Mouse (Mus musculus): ENCODE measurements around the gene Gusb. TPM values are rescaled to one million over a fixed set of nuclear protein-coding genes. Genes with fewer than 3 reads are reported as not detected.
A peak's percentile ranks its signal among the peaks of the same experiment; 100 is the strongest.

Gene Gusb
- polyA plus RNA-seq (2012; rRNA removed) = 11.9 and 13.9 TPM in 2 replicates

DNA sequence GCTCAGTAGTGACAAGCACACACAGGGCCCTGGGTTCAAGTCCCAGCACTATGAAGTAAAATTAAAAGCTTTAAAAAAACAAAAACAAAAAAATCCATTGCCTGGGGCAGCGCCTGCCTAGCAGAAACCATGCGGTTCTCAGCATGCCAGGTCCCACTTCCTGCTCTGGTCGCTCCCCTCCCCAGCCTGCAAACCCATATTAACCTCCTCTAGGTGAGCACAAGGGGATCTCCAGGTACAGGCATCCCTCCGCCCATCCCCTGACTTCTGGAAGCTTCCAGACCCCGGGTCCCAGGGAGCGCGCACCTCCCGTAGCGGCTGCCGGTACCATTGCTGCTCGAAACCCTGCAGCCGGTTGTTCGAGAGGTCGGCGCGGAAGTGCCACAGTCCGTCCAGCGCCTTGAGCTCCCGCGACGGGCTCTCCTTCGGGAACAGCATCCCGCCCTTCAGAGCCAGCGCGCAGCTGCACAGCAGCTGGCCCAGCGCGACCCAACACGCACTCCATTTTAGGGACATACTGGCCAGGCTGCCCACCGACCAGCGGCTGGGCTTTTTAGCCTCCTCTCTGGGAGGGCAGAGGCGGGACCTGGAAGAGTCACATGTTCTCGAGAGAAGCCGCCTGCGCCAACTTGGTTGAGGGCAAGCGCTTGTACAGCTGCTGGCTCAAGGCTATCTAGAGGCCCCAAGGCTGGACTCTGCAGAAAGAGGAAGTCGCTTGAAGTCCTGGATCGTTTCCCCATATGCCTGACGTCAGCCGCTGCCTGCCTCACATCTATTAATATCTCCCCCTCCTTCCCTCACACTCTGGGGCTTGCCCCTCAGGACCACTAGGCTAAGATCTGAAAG lies at the start of gene Gusb:
Gene Gusb (minus strand): TSS at position 749 of the 846 bp plus-strand sequence.
- Histone ChIP-seq H3K27me3 (ENCODE audit: control insufficient read depth, insufficient read depth, low read length) (no peaks in the 10 kb centered on the region), H3K36me3 (ENCODE audit: control insufficient read depth, insufficient read depth, low read length) (no peaks in the 10 kb centered on the region; the same call in none of the 2 replicates), H3K27ac (ENCODE audit: insufficient read depth, low read depth, low read length) (peak within 1 kb of the TSS; percentile 67), H3K4me1 (ENCODE audit: control insufficient read depth, insufficient read depth, insufficient read length, low read length) (peaks cover 8% of the 10 kb centered on the region), H3K4me3 (ENCODE audit: low read depth, low read length) (peak within 1 kb of the TSS; percentile 90)
- WGBS = under 1% methylated on average over 39 of the region's 39 CpGs
- TF ChIP-seq POLR2A (IDR thresholded peaks at IDR 0.05; ENCODE audit: low read depth, low read length) (peak; percentile 36; the same call in 1 of the 2 replicates), CTCF (IDR thresholded peaks at IDR 0.05; ENCODE audit: extremely low read depth, insufficient read length, insufficient replicate concordance, low read depth, low read length) (no peak)

DNA sequence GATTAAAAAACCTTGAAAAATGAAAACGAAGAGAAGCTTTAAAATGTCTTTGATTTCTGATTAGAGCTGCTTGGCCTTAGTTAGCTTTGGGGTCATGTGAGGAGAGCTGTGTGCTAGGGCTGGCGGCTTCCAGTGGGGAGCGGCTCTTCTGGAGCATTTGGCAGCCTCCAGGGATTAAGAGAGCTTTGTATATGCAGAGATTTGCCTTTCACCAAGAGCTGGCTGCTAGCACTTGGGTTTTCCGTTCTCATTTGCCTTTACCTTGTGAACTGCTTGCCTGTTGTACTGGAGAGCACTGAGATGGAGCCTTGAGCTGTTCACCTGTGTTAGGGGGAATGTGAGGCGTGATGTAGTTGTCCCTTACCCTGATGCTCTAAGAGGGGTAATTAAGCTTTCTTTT lies 49.7 kb upstream of the Gusb start:
- TF ChIP-seq POLR2A (IDR thresholded peaks at IDR 0.05; ENCODE audit: low read depth, low read length) (no peak), CTCF (IDR thresholded peaks at IDR 0.05; ENCODE audit: extremely low read depth, insufficient read length, insufficient replicate concordance, low read depth, low read length) (no peak)

DNA sequence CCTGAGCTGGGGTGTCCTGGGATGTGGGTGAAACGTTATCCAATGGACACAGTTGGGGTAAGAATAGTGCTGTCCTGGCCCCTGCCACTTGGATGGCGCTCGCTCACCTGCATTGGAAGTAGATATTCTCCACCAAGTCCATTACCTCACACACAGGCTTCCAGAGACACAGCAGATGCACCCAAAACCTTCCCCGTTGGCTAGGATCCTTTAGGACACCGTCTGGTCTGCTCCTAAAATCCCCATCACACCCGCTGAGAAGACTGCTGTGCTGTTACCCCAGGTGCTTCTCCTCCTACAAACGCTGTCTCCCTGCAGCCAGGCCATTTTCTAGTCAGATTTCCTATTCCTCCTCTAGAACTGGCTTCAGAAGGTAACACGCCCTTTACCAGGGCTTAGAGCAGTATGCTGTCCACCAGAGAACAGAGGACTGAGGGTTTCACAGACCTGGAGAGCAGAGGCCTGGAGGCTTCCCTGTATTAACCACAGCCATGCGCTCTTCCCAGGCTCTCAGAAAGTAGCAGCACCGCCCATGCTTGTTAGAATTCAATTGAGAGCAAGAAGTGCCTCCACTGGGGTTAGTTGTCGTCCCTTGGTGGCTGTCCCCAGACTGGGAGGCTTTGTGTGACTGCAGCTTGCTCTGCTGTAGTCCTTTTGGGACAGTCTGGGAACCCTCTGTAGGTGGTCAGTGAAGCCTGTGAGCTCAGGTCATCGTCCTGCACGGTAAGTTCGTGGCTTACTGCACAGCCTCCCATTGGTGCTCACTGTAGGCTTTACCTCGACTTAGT lies 48.4 kb upstream of the Gusb start:
- H3K27me3 ChIP-seq (ENCODE audit: control insufficient read depth, insufficient read depth, low read length) = no peaks in the 10 kb centered on the region
- no peaks in the 10 kb centered on the region for H3K4me1 ChIP-seq (ENCODE audit: control insufficient read depth, insufficient read depth, insufficient read length, low read length)
- 91% methylated on average over 15 of the region's 15 CpGs for WGBS
- TF ChIP-seq POLR2A (IDR thresholded peaks at IDR 0.05; ENCODE audit: low read depth, low read length) (no peak), CTCF (IDR thresholded peaks at IDR 0.05; ENCODE audit: extremely low read depth, insufficient read length, insufficient replicate concordance, low read depth, low read length) (no peak)
- peaks cover 33% of the 10 kb centered on the region for H3K36me3 ChIP-seq (ENCODE audit: control insufficient read depth, insufficient read depth, low read length)
- H3K27ac ChIP-seq (ENCODE audit: insufficient read depth, low read depth, low read length) = no peak overlapping the region
- H3K4me3 ChIP-seq (ENCODE audit: low read depth, low read length) = no peak overlapping the region

More for the DNA sequence above, 49.7 kb upstream of the Gusb start:
- Histone ChIP-seq H3K27me3 (ENCODE audit: control insufficient read depth, insufficient read depth, low read length) (no peaks in the 10 kb centered on the region), H3K36me3 (ENCODE audit: control insufficient read depth, insufficient read depth, low read length) (peaks cover 21% of the 10 kb centered on the region), H3K4me3 (ENCODE audit: low read depth, low read length) (no peak overlapping the region), H3K4me1 (ENCODE audit: control insufficient read depth, insufficient read depth, insufficient read length, low read length) (no peaks in the 10 kb centered on the region), H3K27ac (ENCODE audit: insufficient read depth, low read depth, low read length) (no peak overlapping the region)
- 72% methylated on average over 5 of the region's 5 CpGs for WGBS

- no peak for TF ChIP-seq POLR2A (IDR thresholded peaks at IDR 0.05; ENCODE audit: low read depth, low read length)
- TF ChIP-seq CTCF (IDR thresholded peaks at IDR 0.05; ENCODE audit: extremely low read depth, insufficient read length, insufficient replicate concordance, low read depth, low read length) = no peak
- no peak overlapping the region for H3K4me3 ChIP-seq (ENCODE audit: low read depth, low read length)
- WGBS = 89% methylated on average over 6 of the region's 6 CpGs
- H3K27ac ChIP-seq (ENCODE audit: insufficient read depth, low read depth, low read length) = no peak overlapping the region
- peaks cover 34% of the 10 kb centered on the region for H3K36me3 ChIP-seq (ENCODE audit: control insufficient read depth, insufficient read depth, low read length)
- no peaks in the 10 kb centered on the region for H3K27me3 ChIP-seq (ENCODE audit: control insufficient read depth, insufficient read depth, low read length)
- no peaks in the 10 kb centered on the region for H3K4me1 ChIP-seq (ENCODE audit: control insufficient read depth, insufficient read depth, insufficient read length, low read length)
Measured at GRCm38 (mm10) chr5:130050416-130050815, 47.6 kb upstream of the Gusb start.

DNA sequence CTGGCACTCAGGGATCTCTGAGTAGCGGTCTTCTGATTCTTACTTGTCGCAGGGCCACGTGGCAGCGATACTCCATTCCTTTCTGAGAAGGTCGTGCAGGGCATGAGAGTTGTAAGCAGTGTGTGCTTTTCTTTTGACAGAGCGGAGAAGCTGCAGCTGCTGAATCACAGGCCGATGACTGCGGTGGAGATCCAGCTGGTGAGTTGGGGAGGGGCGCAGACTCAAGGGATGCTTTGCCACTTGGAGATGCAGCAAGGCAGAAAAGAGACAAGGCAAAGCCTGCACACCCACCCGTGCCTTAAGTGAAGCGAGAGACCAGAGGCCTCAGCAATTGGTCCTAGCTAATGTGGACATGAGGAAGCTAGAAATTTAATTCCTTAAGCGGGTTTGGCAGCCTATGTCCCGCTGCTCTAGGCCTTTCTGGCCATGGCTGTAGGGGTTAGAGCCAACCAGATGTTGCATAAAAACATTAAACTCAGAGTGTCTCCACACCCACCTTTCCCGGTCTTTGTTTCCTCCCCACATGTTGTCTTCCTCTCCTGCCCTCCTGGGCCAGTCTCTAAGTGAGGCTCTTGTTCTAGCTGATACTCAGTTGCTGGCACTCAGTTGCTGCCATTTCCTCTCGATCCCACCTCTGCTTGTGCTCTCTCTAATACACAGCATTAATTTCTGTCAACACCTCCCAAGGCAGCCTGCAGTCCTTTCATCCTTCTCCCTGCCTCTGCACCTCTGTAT lies 46.1 kb upstream of the Gusb start:
- peak overlapping the region; percentile 13; the same call in 1 of the 2 replicates for H3K27ac ChIP-seq (ENCODE audit: insufficient read depth, low read depth, low read length)
- 84% methylated on average over 15 of the region's 15 CpGs for WGBS

GRCm38 (mm10) chr5:130047013-130047412 lies 44.2 kb upstream of the Gusb start:
- no peak overlapping the region for H3K4me3 ChIP-seq (ENCODE audit: low read depth, low read length)
- no peaks in the 10 kb centered on the region for H3K4me1 ChIP-seq (ENCODE audit: control insufficient read depth, insufficient read depth, insufficient read length, low read length)
- H3K36me3 ChIP-seq (ENCODE audit: control insufficient read depth, insufficient read depth, low read length) = peaks cover 52% of the 10 kb centered on the region
- TF ChIP-seq CTCF (IDR thresholded peaks at IDR 0.05; ENCODE audit: extremely low read depth, insufficient read length, insufficient replicate concordance, low read depth, low read length) (peak; percentile 47; the same call in 1 of the 2 replicates), POLR2A (IDR thresholded peaks at IDR 0.05; ENCODE audit: low read depth, low read length) (no peak)
- WGBS = 79% methylated on average over 6 of the region's 6 CpGs
- no peak overlapping the region for H3K27ac ChIP-seq (ENCODE audit: insufficient read depth, low read depth, low read length)
- no peaks in the 10 kb centered on the region for H3K27me3 ChIP-seq (ENCODE audit: control insufficient read depth, insufficient read depth, low read length)

More for the DNA sequence above, 46.1 kb upstream of the Gusb start:
- Histone ChIP-seq H3K4me3 (ENCODE audit: low read depth, low read length) (no peak overlapping the region), H3K27me3 (ENCODE audit: control insufficient read depth, insufficient read depth, low read length) (no peaks in the 10 kb centered on the region), H3K4me1 (ENCODE audit: control insufficient read depth, insufficient read depth, insufficient read length, low read length) (no peaks in the 10 kb centered on the region), H3K36me3 (ENCODE audit: control insufficient read depth, insufficient read depth, low read length) (peaks cover 39% of the 10 kb centered on the region)
- TF ChIP-seq CTCF (IDR thresholded peaks at IDR 0.05; ENCODE audit: extremely low read depth, insufficient read length, insufficient replicate concordance, low read depth, low read length) (no peak), POLR2A (IDR thresholded peaks at IDR 0.05; ENCODE audit: low read depth, low read length) (no peak)

Measured in small intestine, adult 2 months (tissue).